Mouse (Mus musculus): ENCODE data around the gene Lhfpl3. TPM values are rescaled to one million over a fixed set of nuclear protein-coding genes. Genes with fewer than 3 reads are reported as not detected.
A peak's percentile ranks its signal among the peaks of the same experiment; 100 is the strongest.
"Not testable (repeated sequence)": the region's sequence is repeated elsewhere in the genome, so short reads cannot be mapped to it uniquely, and the experiment has no call there.

The Lhfpl3 gene
- polyA plus RNA-seq (2014; fragmentation: Nextera tagmentation; extraction: Ambion mirVana): 0.24 TPM in 1 of 2 replicates, not detected in the other

DNA sequence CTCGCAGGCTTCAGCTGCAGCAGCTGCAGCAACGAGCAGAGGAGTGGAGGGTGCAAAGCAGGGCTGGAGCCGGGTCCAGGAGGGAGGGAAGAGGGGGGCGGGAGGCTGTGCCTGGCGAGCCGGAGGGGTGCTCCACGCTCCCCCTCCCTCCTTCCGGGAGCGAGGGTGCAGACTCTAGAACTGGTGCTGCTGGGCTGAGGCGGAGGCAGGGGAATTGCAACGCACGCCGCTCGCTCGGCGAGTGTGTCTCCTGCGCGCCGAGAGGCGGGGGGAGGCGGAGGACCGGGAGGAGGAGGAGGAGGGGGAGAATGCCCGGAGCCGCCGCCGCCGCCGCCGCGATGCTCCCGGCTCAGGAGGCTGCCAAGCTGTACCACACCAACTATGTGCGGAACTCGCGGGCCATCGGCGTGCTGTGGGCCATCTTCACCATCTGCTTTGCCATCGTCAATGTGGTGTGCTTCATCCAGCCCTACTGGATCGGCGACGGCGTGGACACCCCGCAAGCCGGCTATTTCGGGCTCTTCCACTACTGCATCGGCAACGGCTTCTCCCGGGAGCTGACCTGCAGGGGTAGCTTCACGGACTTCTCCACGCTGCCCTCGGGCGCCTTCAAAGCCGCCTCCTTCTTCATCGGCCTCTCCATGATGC is at the start of gene Lhfpl3:
Lhfpl3 (plus strand) TSS at position 175 of the 648 bp plus-strand sequence.
- peaks cover 9% of the 10 kb centered on the region; the same call in 1 of the 2 replicates for H3K27me3 ChIP-seq (ENCODE audit: control insufficient read depth, insufficient read depth, low read length)
- ATAC-seq (ENCODE audit: insufficient number of reproducible peaks, low FRiP score, low TSS enrichment, low read depth): peak; percentile 84
- WGBS: under 1% methylated on average over 48 of the region's 53 CpGs
- DNase-seq (ENCODE audit: low spot score): peak; percentile 64
- H3K9me3 ChIP-seq (ENCODE audit: control insufficient read depth, low read length): no peaks in the 10 kb centered on the region
- H3K4me1 ChIP-seq (ENCODE audit: control insufficient read depth, insufficient read depth, low read length): 0 out of 2 replicates have a peak, but pooled peaks cover 5% of the 10 kb centered on the region
- H3K27ac ChIP-seq (replicated peaks; ENCODE audit: low read depth, low read length): no peak within 1 kb of the TSS
- peak within 1 kb of the TSS; percentile 27 for H3K9ac ChIP-seq (ENCODE audit: low read length)
- H3K36me3 ChIP-seq (ENCODE audit: control insufficient read depth, insufficient read depth, low read length): no peaks in the 10 kb centered on the region
- H3K4me2 ChIP-seq (ENCODE audit: low read depth, severe bottlenecking): peak within 1 kb of the TSS; percentile 98
- H3K4me3 ChIP-seq (ENCODE audit: low read depth, low read length): peak within 1 kb of the TSS; percentile 54

GRCm38 (mm10) chr5:22706271-22706670 is 39.6 kb upstream of the Lhfpl3 start:
- 78% methylated on average over 4 of the region's 4 CpGs for WGBS
- not testable (repeated sequence) for H3K4me2 ChIP-seq (ENCODE audit: low read depth, severe bottlenecking); H3K4me1 ChIP-seq (ENCODE audit: control insufficient read depth, insufficient read depth, low read length); H3K36me3 ChIP-seq (ENCODE audit: control insufficient read depth, insufficient read depth, low read length); H3K9ac ChIP-seq (ENCODE audit: low read length); H3K9me3 ChIP-seq (ENCODE audit: control insufficient read depth, low read length); H3K27me3 ChIP-seq (ENCODE audit: control insufficient read depth, insufficient read depth, low read length); ATAC-seq (ENCODE audit: insufficient number of reproducible peaks, low FRiP score, low TSS enrichment, low read depth); H3K27ac ChIP-seq (replicated peaks; ENCODE audit: low read depth, low read length); H3K4me3 ChIP-seq (ENCODE audit: low read depth, low read length); DNase-seq (ENCODE audit: low spot score)

DNA sequence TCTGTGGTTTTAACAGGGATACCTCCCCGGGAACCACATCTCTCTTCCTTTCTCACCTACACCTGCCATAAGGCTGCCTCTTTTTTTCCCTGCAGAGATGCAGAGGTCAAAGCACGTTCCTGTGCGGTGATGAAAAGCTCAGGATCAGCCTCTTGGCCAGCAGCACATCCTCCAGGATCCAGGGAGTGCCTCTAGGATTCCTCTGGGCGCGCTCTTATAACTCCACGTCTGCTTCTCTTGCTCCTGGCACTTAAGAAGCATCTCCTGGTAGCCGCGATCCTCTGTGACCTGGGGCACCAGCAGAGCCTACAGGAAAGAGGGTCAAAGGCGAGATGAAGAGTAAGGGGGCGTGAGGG is 352 bp upstream of the Lhfpl3 start:
- DNase-seq (ENCODE audit: low spot score) (no peak), ATAC-seq (ENCODE audit: insufficient number of reproducible peaks, low FRiP score, low TSS enrichment, low read depth) (no peak; the same call in 1 of the 2 replicates)
- Histone ChIP-seq H3K9ac (ENCODE audit: low read length) (no peak overlapping the region; the same call in 1 of the 2 replicates), H3K27ac (replicated peaks; ENCODE audit: low read depth, low read length) (no peak overlapping the region), H3K9me3 (ENCODE audit: control insufficient read depth, low read length) (no peaks in the 10 kb centered on the region), H3K4me3 (ENCODE audit: low read depth, low read length) (peak overlapping the region; percentile 54), H3K36me3 (ENCODE audit: control insufficient read depth, insufficient read depth, low read length) (no peaks in the 10 kb centered on the region), H3K27me3 (ENCODE audit: control insufficient read depth, insufficient read depth, low read length) (peaks cover 9% of the 10 kb centered on the region; the same call in 1 of the 2 replicates), H3K4me2 (ENCODE audit: low read depth, severe bottlenecking) (peak overlapping the region; percentile 98), H3K4me1 (ENCODE audit: control insufficient read depth, insufficient read depth, low read length) (0 out of 2 replicates have a peak, but pooled peaks cover 5% of the 10 kb centered on the region)
- under 1% methylated on average over 10 of the region's 10 CpGs for WGBS

DNA sequence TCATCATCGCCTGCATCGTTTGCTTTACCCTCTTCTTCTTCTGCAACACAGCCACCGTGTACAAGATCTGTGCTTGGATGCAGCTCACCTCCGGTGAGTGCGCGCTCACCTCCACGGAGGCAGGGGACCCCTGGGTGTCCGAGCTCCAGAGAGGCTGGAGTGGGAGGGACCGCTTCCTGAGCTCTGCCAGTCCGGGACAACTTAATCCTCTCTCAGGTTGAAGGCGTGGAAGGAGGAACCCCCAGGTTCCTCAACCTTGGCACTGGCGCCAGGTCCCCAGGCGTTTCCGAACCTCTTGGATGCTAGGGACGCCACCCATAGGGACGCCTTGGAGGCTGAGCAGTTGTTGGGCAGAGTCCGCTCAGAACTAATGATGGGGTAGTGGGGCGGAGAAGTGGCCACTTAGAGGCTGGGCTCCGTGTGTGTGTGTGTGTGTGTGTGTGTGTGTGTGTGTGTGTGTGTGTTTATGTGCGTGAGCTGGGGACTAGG is 718 bp downstream of the Lhfpl3 start:
- Histone ChIP-seq H3K27me3 (ENCODE audit: control insufficient read depth, insufficient read depth, low read length) (peaks cover 9% of the 10 kb centered on the region; the same call in 1 of the 2 replicates), H3K9me3 (ENCODE audit: control insufficient read depth, low read length) (no peaks in the 10 kb centered on the region), H3K9ac (ENCODE audit: low read length) (peak overlapping the region; percentile 27), H3K27ac (replicated peaks; ENCODE audit: low read depth, low read length) (no peak overlapping the region), H3K4me2 (ENCODE audit: low read depth, severe bottlenecking) (peak overlapping the region; percentile 98), H3K36me3 (ENCODE audit: control insufficient read depth, insufficient read depth, low read length) (no peaks in the 10 kb centered on the region), H3K4me3 (ENCODE audit: low read depth, low read length) (peak overlapping the region; percentile 54), H3K4me1 (ENCODE audit: control insufficient read depth, insufficient read depth, low read length) (0 out of 2 replicates have a peak, but pooled peaks cover 5% of the 10 kb centered on the region)
- DNase-seq (ENCODE audit: low spot score) (peak; percentile 50), ATAC-seq (ENCODE audit: insufficient number of reproducible peaks, low FRiP score, low TSS enrichment, low read depth) (peak; percentile 46; the same call in 1 of the 2 replicates)
- 1% methylated on average over 20 of the region's 20 CpGs for WGBS

GRCm38 (mm10) chr5:22747305-22747704 is 1.4 kb downstream of the Lhfpl3 start:
- Histone ChIP-seq H3K4me1 (ENCODE audit: control insufficient read depth, insufficient read depth, low read length) (0 out of 2 replicates have a peak, but pooled peaks cover 5% of the 10 kb centered on the region), H3K9me3 (ENCODE audit: control insufficient read depth, low read length) (no peaks in the 10 kb centered on the region), H3K27me3 (ENCODE audit: control insufficient read depth, insufficient read depth, low read length) (peaks cover 9% of the 10 kb centered on the region; the same call in 1 of the 2 replicates), H3K27ac (replicated peaks; ENCODE audit: low read depth, low read length) (no peak overlapping the region), H3K4me2 (ENCODE audit: low read depth, severe bottlenecking) (no peak overlapping the region; the same call in 1 of the 2 replicates), H3K36me3 (ENCODE audit: control insufficient read depth, insufficient read depth, low read length) (no peaks in the 10 kb centered on the region), H3K4me3 (ENCODE audit: low read depth, low read length) (no peak overlapping the region), H3K9ac (ENCODE audit: low read length) (no peak overlapping the region)
- no peak for ATAC-seq (ENCODE audit: insufficient number of reproducible peaks, low FRiP score, low TSS enrichment, low read depth)
- DNase-seq (ENCODE audit: low spot score): no peak
- under 1% methylated on average over 7 of the region's 7 CpGs for WGBS

GRCm38 (mm10) chr5:22757261-22757660 is 11.4 kb downstream of the Lhfpl3 start:
- WGBS: 46% methylated on average over 3 of the region's 3 CpGs

GRCm38 (mm10) chr5:22770726-22771125 is 24.9 kb downstream of the Lhfpl3 start:
- Histone ChIP-seq H3K9ac (ENCODE audit: low read length) (no peak overlapping the region), H3K4me2 (ENCODE audit: low read depth, severe bottlenecking) (no peak overlapping the region), H3K4me3 (ENCODE audit: low read depth, low read length) (no peak overlapping the region), H3K9me3 (ENCODE audit: control insufficient read depth, low read length) (no peaks in the 10 kb centered on the region), H3K36me3 (ENCODE audit: control insufficient read depth, insufficient read depth, low read length) (no peaks in the 10 kb centered on the region), H3K4me1 (ENCODE audit: control insufficient read depth, insufficient read depth, low read length) (no peaks in the 10 kb centered on the region), H3K27me3 (ENCODE audit: control insufficient read depth, insufficient read depth, low read length) (no peaks in the 10 kb centered on the region), H3K27ac (replicated peaks; ENCODE audit: low read depth, low read length) (no peak overlapping the region)
- ATAC-seq (ENCODE audit: insufficient number of reproducible peaks, low FRiP score, low TSS enrichment, low read depth) (no peak), DNase-seq (ENCODE audit: low spot score) (no peak)
- 53% methylated on average over 1 of the region's 1 CpGs for WGBS

More at GRCm38 (mm10) chr5:22757261-22757660, 11.4 kb downstream of the Lhfpl3 start:
- H3K27ac ChIP-seq (replicated peaks; ENCODE audit: low read depth, low read length): no peak overlapping the region
- no peak overlapping the region for H3K9ac ChIP-seq (ENCODE audit: low read length)
- H3K4me1 ChIP-seq (ENCODE audit: control insufficient read depth, insufficient read depth, low read length): no peaks in the 10 kb centered on the region
- H3K36me3 ChIP-seq (ENCODE audit: control insufficient read depth, insufficient read depth, low read length): no peaks in the 10 kb centered on the region
- H3K27me3 ChIP-seq (ENCODE audit: control insufficient read depth, insufficient read depth, low read length): no peaks in the 10 kb centered on the region
- H3K4me2 ChIP-seq (ENCODE audit: low read depth, severe bottlenecking): no peak overlapping the region
- no peaks in the 10 kb centered on the region for H3K9me3 ChIP-seq (ENCODE audit: control insufficient read depth, low read length)
- H3K4me3 ChIP-seq (ENCODE audit: low read depth, low read length): no peak overlapping the region
- DNase-seq (ENCODE audit: low spot score) (no peak), ATAC-seq (ENCODE audit: insufficient number of reproducible peaks, low FRiP score, low TSS enrichment, low read depth) (no peak)

GRCm38 (mm10) chr5:22795361-22795760 is 49.5 kb downstream of the Lhfpl3 start:
- Histone ChIP-seq H3K9ac (ENCODE audit: low read length) (no peak overlapping the region), H3K9me3 (ENCODE audit: control insufficient read depth, low read length) (no peaks in the 10 kb centered on the region), H3K4me3 (ENCODE audit: low read depth, low read length) (no peak overlapping the region), H3K27ac (replicated peaks; ENCODE audit: low read depth, low read length) (no peak overlapping the region), H3K4me1 (ENCODE audit: control insufficient read depth, insufficient read depth, low read length) (no peaks in the 10 kb centered on the region), H3K36me3 (ENCODE audit: control insufficient read depth, insufficient read depth, low read length) (no peaks in the 10 kb centered on the region), H3K4me2 (ENCODE audit: low read depth, severe bottlenecking) (no peak overlapping the region), H3K27me3 (ENCODE audit: control insufficient read depth, insufficient read depth, low read length) (no peaks in the 10 kb centered on the region)
- no peak for ATAC-seq (ENCODE audit: insufficient number of reproducible peaks, low FRiP score, low TSS enrichment, low read depth)
- DNase-seq (ENCODE audit: low spot score): no peak
- 79% methylated on average over 1 of the region's 1 CpGs for WGBS
